Mouse (Mus musculus): ENCODE data around the gene Tnfsf13.

GRCm38 (mm10) chr11:69653399-69653798, 32.2 kb downstream of the Tnfsf13 start:
- no peak for TF ChIP-seq CTCF (IDR thresholded peaks at IDR 0.05; ENCODE audit: control insufficient read depth, insufficient read depth, low read length)
- no peak for TF ChIP-seq POLR2A (IDR thresholded peaks at IDR 0.05; ENCODE audit: borderline replicate concordance, control insufficient read depth, low read depth, low read length)

Measured in bone marrow, adult 2 months (tissue).